Mouse (Mus musculus) forebrain, embryonic 16.5 days (tissue): ENCODE results near the gene Usp31. TPM values are rescaled to one million over a fixed set of nuclear protein-coding genes. Genes with fewer than 3 reads are reported as not detected.

ENCODE experiments used
- ATAC-seq: fragments of 200-750 bp; cut with Nextera tagmentation; 2 replicates; pipeline ENCODE4 v1.8.0; 2017; ENCODE audit warnings: mild to moderate bottlenecking, moderate library complexity
- H3K27ac ChIP-seq: fragments of 300-500 bp; sonication (generic); 2 replicates; pipeline ENCODE4 v1.5.1; 2014; ENCODE audit warnings: low read length, control low read depth
- H3K27me3 ChIP-seq: fragments of 300-500 bp; sonication (generic); replicated peaks from 2 replicates; pipeline ENCODE4 v1.6.1; 2014; ENCODE audit warnings: low read length; ENCODE audit not compliant: control insufficient read depth, insufficient read depth
- H3K36me3 ChIP-seq: fragments of 300-500 bp; sonication (generic); 2 replicates; pipeline ENCODE4 v1.6.1; 2014; ENCODE audit not compliant: control insufficient read depth, insufficient read depth
- H3K4me1 ChIP-seq: fragments of 300-500 bp; sonication (generic); replicated peaks from 2 replicates; pipeline ENCODE4 v1.6.1; 2014; ENCODE audit warnings: low read length; ENCODE audit not compliant: control insufficient read depth, insufficient read depth
- H3K4me2 ChIP-seq: fragments of 300-500 bp; sonication (generic); 2 replicates; pipeline ENCODE4 v1.6.1; 2014; ENCODE audit warnings: mild to moderate bottlenecking, low read length, control low read depth
- H3K4me3 ChIP-seq: fragments of 300-500 bp; sonication (generic); replicated peaks from 2 replicates; pipeline ENCODE4 v1.5.1; 2014; ENCODE audit warnings: mild to moderate bottlenecking, low read length, control low read depth
- H3K9ac ChIP-seq: fragments of 300-500 bp; sonication (generic); replicated peaks from 2 replicates; pipeline ENCODE4 v1.6.1; 2014; ENCODE audit warnings: low read depth, low read length, control low read depth
- H3K9me3 ChIP-seq: fragments of 300-500 bp; sonication (generic); 2 replicates; pipeline ENCODE4 v1.6.1; 2016; ENCODE audit warnings: low read length; ENCODE audit not compliant: control insufficient read depth
- WGBS: fragments of 180-500 bp; shearing (Covaris S2); extraction: QIAGEN DNeasy Blood & Tissue Kit; methylation state at CpG from one replicate; pipeline ENCODE4 v1.1.7; 2014; 5-methylcytosine and 5-hydroxymethylcytosine counted together
- polyA plus RNA-seq: library from polyadenylated mRNA; unstranded; fragments of >200 nt; fragmentation: Nextera tagmentation; extraction: Ambion mirVana; gene quantifications from 2 replicates; pipeline ENCODE4 v1.2.1, GENCODE M21; 2015

Usp31 gene
- 4.0 TPM in 2 replicates for polyA plus RNA-seq

GRCm38 (mm10) chr7:121707073-121707667, at the start of gene Usp31:
TSS of gene Usp31 (minus strand) at chr7:121707253.
- peak; percentile 100 for ATAC-seq
- Histone ChIP-seq H3K27ac (peak within 1 kb of the TSS; percentile 89), H3K4me1 (peaks cover 33% of the 10 kb centered on the region), H3K36me3 (no peaks in the 10 kb centered on the region), H3K4me3 (peak within 1 kb of the TSS; percentile 67), H3K27me3 (no peaks in the 10 kb centered on the region; the same call in 1 of the 2 replicates), H3K9ac (peak within 1 kb of the TSS; percentile 82), H3K4me2 (peak within 1 kb of the TSS; percentile 90), H3K9me3 (no peaks in the 10 kb centered on the region)
- whole genome bisulfite sequencing, result under 1% methylated on average over 65 of the region's 82 CpGs

DNA sequence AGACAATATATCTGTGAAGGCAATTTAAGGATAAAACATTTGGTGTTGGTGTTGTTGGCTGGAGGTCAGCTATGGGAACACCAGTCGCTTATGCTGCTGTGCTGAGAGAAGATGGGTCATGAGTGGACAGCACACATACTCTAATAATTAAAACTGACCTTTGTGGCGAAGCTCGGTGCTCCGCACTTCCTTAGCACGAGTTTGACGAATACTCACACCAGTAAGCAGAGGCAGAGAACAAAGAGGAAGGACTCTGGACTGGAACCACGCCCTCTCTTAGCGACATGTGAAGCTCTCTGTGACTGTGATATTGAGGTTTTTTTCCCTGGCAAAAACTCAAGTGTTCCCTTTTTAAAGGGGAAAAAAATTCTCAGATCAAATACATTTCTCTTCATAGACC, 47.7 kb upstream of the Usp31 start:
- no peak for ATAC-seq
- Histone ChIP-seq H3K4me1 (no peaks in the 10 kb centered on the region), H3K27ac (no peak overlapping the region), H3K27me3 (no peaks in the 10 kb centered on the region), H3K36me3 (no peaks in the 10 kb centered on the region), H3K9ac (no peak overlapping the region), H3K9me3 (no peaks in the 10 kb centered on the region), H3K4me2 (no peak overlapping the region), H3K4me3 (no peak overlapping the region)
- WGBS, result 74% methylated on average over 8 of the region's 8 CpGs

DNA sequence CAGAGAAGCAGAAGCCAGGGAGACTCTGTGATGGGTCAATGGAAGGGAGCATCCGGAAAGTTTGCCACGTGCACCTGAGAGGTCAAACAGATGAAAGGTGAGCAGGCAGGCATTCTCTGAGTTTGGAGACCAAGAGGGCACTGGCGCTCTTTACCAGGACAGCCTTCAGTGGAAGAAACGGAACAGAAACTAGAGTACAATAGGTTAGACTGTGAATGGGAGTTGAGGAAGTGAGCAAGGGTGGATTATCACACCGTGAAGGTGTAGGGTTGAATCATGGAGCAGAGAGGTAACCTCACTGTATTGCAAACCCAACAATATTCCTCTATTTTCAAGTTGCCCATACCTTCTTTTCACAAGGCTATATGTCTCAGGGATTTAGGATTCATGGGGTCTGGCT, 43.2 kb upstream of the Usp31 start:
- no peaks in the 10 kb centered on the region for H3K9me3 ChIP-seq
- no peaks in the 10 kb centered on the region for H3K36me3 ChIP-seq
- no peak overlapping the region for H3K27ac ChIP-seq
- no peaks in the 10 kb centered on the region for H3K4me1 ChIP-seq
- no peak overlapping the region for H3K4me3 ChIP-seq
- H3K27me3 ChIP-seq, result no peaks in the 10 kb centered on the region
- no peak overlapping the region for H3K9ac ChIP-seq
- WGBS, result 85% methylated on average over 5 of the region's 5 CpGs
- no peak for ATAC-seq
- H3K4me2 ChIP-seq, result no peak overlapping the region

DNA sequence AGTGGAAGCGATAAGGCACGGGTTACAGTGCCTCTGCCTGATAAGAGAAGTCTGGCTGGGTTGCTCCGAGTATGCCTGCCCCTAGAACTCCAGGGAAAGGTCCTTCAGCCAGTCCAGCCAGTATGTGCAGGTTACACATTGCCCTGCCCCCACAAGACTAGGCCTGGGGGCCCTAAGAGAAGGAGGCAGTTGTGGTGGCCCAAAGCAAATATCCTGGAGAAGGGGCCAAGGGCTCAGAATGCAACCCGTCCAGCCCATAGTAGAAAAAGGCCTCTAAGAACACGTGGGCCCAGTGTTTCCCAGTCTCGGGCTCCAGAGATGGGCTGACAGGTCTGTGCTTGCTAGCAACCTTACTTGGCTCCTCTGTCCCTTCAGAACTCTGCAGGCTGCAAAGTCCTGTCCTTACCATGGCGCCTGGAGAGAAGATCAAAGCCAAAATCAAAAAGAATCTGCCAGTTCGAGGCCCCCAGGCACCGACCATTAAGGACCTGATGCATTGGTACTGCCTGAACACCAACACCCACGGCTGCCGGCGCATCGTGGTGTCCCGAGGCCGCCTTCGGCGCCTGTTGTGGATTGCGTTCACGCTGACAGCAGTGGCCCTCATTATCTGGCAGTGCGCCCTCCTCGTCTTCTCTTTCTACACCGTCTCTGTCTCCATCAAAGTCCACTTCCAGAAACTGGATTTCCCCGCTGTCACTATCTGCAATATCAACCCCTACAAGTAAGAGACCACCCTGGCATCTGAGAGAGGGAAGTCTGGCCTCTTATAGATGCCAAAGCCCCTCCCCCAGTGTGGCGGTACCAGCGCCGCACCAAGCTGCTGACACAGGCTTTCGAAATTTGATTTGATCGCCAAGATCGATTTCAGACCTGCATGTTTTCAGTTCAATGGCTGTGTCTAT, 30.7 kb upstream of the Usp31 start:
- ATAC-seq, result no peak
- 75% methylated on average over 29 of the region's 29 CpGs for WGBS

DNA sequence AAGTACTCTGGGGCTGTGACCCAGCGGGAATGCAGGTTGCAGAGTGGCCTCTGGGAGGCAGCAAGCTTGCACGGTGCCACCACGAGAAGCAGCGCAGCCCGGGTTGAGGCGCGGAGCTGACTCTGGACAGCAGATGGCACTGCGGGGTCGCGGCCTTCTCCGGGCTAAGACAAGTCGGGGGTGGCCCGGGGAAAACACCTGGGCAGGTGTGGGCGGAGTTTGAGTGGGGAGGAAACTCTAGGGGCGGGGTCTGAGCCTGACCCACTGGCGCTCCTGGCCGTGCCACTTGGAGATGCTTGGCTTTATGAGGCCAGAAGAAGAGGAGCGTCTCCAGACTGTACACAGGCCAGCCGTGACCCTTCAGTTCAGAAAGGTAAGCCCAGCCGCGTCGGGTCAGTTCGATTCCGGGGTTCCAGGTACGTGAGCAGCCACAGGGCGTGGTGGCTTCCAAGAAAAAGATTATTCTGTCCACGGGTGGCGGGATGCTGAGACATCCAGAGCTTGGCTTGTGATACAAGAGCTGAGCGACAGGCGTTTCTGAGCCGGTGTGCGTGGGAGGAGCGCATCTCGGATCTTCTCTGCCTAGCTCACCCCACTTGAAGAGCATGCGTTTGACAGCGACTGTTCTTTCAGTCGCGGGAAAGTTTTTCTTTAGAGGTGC, 27.2 kb upstream of the Usp31 start, which contains the start of gene Scnn1g:
Gene Scnn1g (plus strand): TSS at position 309 of the 661 bp plus-strand sequence.
- Histone ChIP-seq H3K27me3 (peaks cover 28% of the 10 kb centered on the region), H3K36me3 (no peaks in the 10 kb centered on the region), H3K27ac (no peak within 1 kb of the TSS), H3K4me2 (peak within 1 kb of the TSS; percentile 84), H3K4me1 (peaks cover 10% of the 10 kb centered on the region), H3K9ac (peak within 1 kb of the TSS; percentile 40; the same call in 1 of the 2 replicates), H3K4me3 (peak within 1 kb of the TSS; percentile 46), H3K9me3 (no peaks in the 10 kb centered on the region)
- under 1% methylated on average over 38 of the region's 38 CpGs for WGBS
- ATAC-seq, result peak; percentile 96

More for the DNA sequence above, 30.7 kb upstream of the Usp31 start:
- Histone ChIP-seq H3K4me2 (no peak overlapping the region), H3K4me3 (no peak overlapping the region), H3K4me1 (peaks cover 10% of the 10 kb centered on the region), H3K27me3 (peaks cover 28% of the 10 kb centered on the region), H3K27ac (no peak overlapping the region), H3K36me3 (no peaks in the 10 kb centered on the region), H3K9ac (no peak overlapping the region), H3K9me3 (no peaks in the 10 kb centered on the region)

DNA sequence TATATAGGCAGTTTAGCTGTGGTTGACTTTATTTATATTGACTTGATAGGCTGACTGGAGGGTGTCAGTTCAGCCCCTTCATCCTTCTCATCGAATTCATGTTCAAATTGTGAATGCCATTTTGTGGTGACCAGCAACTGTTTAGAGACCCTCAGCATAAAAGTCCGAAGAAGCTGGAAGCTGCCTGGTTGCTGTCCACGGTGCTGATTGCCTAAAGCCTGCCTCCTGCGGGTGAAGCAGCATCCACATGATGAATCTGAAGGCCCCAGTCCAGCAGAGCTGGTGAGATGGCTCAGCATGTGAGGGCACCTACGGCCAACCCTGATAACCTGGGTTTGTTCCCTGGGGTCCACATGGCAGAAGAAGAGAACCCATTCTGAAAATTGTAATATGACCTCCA, 23.2 kb upstream of the Usp31 start:
- Histone ChIP-seq H3K4me1 (peaks cover 10% of the 10 kb centered on the region), H3K4me3 (no peak overlapping the region), H3K27ac (no peak overlapping the region), H3K9me3 (no peaks in the 10 kb centered on the region), H3K27me3 (peaks cover 19% of the 10 kb centered on the region), H3K36me3 (no peaks in the 10 kb centered on the region), H3K9ac (no peak overlapping the region), H3K4me2 (no peak overlapping the region)
- no peak for ATAC-seq
- 22% methylated on average over 5 of the region's 5 CpGs for WGBS

DNA sequence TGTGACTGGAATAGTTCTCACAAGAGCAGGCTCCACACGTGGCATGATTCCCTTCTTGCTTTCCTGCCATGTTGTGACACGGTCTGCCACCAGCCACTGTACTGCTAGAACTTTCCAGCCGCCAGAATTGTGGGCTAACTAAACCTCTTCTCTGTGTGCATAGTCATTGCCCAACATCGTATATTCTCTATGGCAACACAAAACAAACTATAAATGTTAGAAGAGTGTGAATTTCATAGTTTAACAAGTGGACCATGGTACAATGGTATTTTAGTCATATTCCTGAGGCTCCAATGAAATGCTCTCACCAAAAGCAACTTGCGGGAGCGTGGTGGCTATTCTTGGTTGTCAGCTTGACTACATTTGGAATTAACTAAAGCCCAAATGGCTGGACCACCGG, 10.0 kb upstream of the Usp31 start:
- 79% methylated on average over 7 of the region's 7 CpGs for WGBS
- H3K9ac ChIP-seq, result no peak overlapping the region
- H3K27me3 ChIP-seq, result no peaks in the 10 kb centered on the region
- no peak for ATAC-seq
- H3K4me1 ChIP-seq, result no peaks in the 10 kb centered on the region
- no peak overlapping the region for H3K4me3 ChIP-seq
- no peak overlapping the region for H3K27ac ChIP-seq
- H3K9me3 ChIP-seq, result no peaks in the 10 kb centered on the region
- no peak overlapping the region for H3K4me2 ChIP-seq
- H3K36me3 ChIP-seq, result no peaks in the 10 kb centered on the region

- Histone ChIP-seq H3K4me2 (no peak overlapping the region), H3K27me3 (no peaks in the 10 kb centered on the region; the same call in 1 of the 2 replicates), H3K9ac (no peak overlapping the region), H3K9me3 (no peaks in the 10 kb centered on the region), H3K4me1 (peaks cover 2% of the 10 kb centered on the region), H3K36me3 (no peaks in the 10 kb centered on the region), H3K4me3 (no peak overlapping the region), H3K27ac (no peak overlapping the region)
- 26% methylated on average over 2 of the region's 2 CpGs for WGBS
- ATAC-seq, result no peak
Observed at GRCm38 (mm10) chr7:121711171-121711570, 4.1 kb upstream of the Usp31 start.
